Mouse (Mus musculus) G1E (cell line): ENCODE results near the gene Zcchc7.

Experiments
- CTCF ChIP-seq: IDR thresholded peaks from 2 replicates; pipeline ENCODE4 v1.5.1; 2012; ENCODE audit warnings: low read depth, low read length, inconsistent platforms, mixed read lengths
- GATA1 ChIP-seq: IDR thresholded peaks from 2 replicates; pipeline ENCODE4 v1.6.1; 2012; ENCODE audit warnings: borderline replicate concordance, low read length, inconsistent platforms, mixed read lengths
- GATA2 ChIP-seq: IDR thresholded peaks from 2 replicates; pipeline ENCODE4 v1.6.1; 2012; ENCODE audit warnings: low read depth, low read length, inconsistent platforms, borderline replicate concordance
- POLR2AphosphoS5 ChIP-seq: IDR thresholded peaks from 2 replicates; pipeline ENCODE4 v1.6.1; 2012; ENCODE audit warnings: low read depth, low read length, inconsistent platforms; ENCODE audit not compliant: insufficient replicate concordance
- TAL1 ChIP-seq: conservative IDR thresholded peaks from 2 replicates; pipeline ENCODE4 v1.6.1; 2012; ENCODE audit warnings: low read depth, low read length, inconsistent platforms, mixed read lengths

DNA sequence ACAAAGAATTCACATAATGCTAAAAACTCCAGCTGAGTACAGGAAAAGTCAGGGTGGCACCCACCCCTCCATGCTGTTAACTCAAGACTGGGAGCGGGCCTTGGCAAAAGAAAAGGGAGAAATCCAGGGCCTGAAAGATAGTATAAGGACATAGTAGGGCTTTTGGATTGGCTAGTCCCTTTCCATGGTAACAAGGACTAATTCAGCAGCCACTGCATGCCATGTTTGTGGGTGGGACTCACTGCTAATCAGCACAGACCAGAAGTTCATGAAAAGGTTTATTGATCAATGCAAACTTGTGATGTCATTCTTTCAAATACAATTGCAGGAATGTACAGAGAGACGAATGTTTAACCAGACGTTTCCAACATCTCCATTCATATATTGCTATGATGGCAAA lies 173.1 kb downstream of the Zcchc7 start:
- no peak for TF ChIP-seq CTCF
- no peak for TF ChIP-seq POLR2AphosphoS5
- TF ChIP-seq GATA1 = no peak
- peak; percentile 41 for TF ChIP-seq TAL1
- no peak for TF ChIP-seq GATA2
